Mouse (Mus musculus): ENCODE data around the gene Med12. TPM values are rescaled to one million over a fixed set of nuclear protein-coding genes. Genes with fewer than 3 reads are reported as not detected.
"Not testable (repeated sequence)": the region's sequence is repeated elsewhere in the genome, so short reads cannot be mapped to it uniquely, and the experiment has no call there.

Med12 gene
- polyA plus RNA-seq, 1 experiment from 2014 or later = 26.0 TPM

DNA sequence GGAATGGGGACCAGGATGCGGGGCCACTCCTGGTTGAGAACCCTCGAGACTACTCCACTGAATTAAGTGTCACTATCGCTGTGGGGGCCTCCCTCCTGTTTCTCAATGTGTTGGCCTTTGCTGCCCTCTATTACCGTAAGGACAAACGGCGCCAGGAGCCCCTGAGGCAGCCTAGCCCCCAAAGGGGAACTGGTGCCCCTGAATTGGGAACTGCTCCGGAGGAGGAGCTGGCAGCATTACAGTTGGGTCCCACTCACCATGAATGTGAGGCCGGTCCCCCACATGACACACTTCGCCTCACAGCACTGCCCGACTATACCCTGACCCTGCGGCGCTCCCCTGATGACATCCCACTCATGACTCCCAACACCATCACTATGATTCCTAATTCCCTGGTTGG, 45.9 kb downstream of the Med12 start:
- no peak overlapping the region for H3K27ac ChIP-seq (ENCODE audit: low read length)
- H3K4me3 ChIP-seq (ENCODE audit: low read depth, low read length) = no peak overlapping the region
- no peak overlapping the region for H3K9ac ChIP-seq (ENCODE audit: low read depth, low read length)
- 0 out of 2 replicates have a peak, but pooled peaks cover 5% of the 10 kb centered on the region for H3K36me3 ChIP-seq (ENCODE audit: control insufficient read depth, insufficient read depth, low read length)
- 89% methylated on average over 11 of the region's 12 CpGs for WGBS
- no peaks in the 10 kb centered on the region for H3K4me1 ChIP-seq (ENCODE audit: control insufficient read depth, insufficient read depth, low read length)
- H3K4me2 ChIP-seq (ENCODE audit: low read length) = no peak overlapping the region
- H3K27me3 ChIP-seq (ENCODE audit: control insufficient read depth, insufficient read depth, low read depth, low read length) = no peaks in the 10 kb centered on the region
- no peak for ATAC-seq
- no peaks in the 10 kb centered on the region for H3K9me3 ChIP-seq (replicated peaks; ENCODE audit: control insufficient read depth, low read length, poor library complexity, severe bottlenecking)

DNA sequence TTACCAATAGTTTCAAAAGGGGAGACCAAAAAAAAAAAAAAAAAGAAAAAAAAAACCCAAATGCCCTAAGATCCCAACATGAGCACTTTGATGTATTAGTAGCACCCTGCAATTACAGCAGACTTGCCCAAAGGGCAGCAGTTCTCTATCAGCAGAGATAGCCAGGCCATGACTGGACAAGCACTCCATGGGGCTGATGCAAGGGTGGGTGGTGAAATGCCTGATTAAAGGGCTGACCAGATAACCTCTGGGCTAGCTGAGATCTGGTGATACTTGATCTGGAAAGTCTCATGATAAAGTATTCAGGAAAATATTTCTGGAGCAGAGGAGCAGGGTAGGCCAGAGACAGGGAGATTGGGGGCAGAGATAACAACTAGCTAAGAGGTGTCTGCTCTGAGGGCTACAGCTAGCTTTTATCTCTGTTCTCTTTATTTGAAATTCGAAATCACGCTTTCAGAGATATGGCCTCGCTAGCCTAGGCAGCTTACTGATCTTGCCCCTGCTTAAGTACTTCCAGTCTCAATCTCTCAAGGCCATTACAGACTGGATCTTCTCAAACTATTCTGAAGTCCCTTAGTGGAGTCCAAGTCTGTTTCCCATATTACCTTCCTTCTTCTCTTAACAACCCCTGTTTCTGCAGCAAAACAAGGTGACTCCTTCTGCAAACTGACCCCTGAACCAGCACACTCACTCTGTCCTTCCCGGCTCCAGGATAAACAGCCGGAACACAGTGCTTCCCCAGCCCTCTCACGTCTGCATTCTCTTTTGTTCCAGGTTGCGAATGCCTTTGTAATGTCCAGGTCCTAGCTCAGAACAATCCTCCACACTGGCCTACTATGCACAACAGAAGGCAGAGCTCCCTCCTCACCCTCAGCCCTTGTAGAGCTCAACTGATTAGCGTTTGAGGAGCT, 52.4 kb downstream of the Med12 start:
- Histone ChIP-seq H3K27ac (ENCODE audit: low read length) (no peak overlapping the region), H3K9me3 (replicated peaks; ENCODE audit: control insufficient read depth, low read length, poor library complexity, severe bottlenecking) (no peaks in the 10 kb centered on the region), H3K27me3 (ENCODE audit: control insufficient read depth, insufficient read depth, low read depth, low read length) (no peaks in the 10 kb centered on the region), H3K36me3 (ENCODE audit: control insufficient read depth, insufficient read depth, low read length) (0 out of 2 replicates have a peak, but pooled peaks cover 2% of the 10 kb centered on the region), H3K9ac (ENCODE audit: low read depth, low read length) (no peak overlapping the region), H3K4me3 (ENCODE audit: low read depth, low read length) (no peak overlapping the region), H3K4me2 (ENCODE audit: low read length) (no peak overlapping the region), H3K4me1 (ENCODE audit: control insufficient read depth, insufficient read depth, low read length) (no peaks in the 10 kb centered on the region; the same call in 1 of the 2 replicates)
- no peak for ATAC-seq
- WGBS = 61% methylated on average over 8 of the region's 8 CpGs

DNA sequence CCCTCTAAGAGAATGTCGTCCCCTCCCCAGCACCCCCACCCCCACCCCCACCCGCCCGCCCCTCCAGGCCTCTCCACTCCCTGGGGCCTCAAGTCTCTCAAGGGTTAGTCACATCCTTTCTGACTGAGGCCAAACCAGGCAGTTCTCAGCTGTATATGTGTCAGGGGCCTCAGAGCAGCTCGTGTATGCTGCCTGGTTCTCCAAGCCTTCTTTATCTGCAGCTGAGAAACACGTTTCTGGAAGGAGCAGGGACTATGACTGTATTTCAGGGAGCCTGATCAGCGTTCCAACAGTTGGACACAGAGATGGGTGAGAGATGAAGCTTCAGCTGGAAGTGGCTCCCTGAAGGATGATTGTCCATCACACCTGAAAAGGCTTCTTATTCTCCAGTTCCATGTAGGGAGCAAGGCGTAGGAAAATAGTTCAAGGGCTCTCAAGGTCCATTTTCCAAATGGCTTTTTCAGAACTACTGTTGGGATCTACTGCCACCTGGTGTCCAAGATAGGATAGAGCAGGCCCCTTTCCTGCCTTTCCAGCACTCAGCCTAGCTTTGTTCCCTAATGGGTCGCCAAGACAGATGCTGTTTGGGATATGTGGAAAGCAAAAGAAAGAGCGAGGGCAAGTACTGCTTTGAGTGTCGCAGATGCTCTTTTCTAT, 55.7 kb downstream of the Med12 start:
- no peaks in the 10 kb centered on the region for H3K36me3 ChIP-seq (ENCODE audit: control insufficient read depth, insufficient read depth, low read length)
- H3K4me1 ChIP-seq (ENCODE audit: control insufficient read depth, insufficient read depth, low read length) = no peaks in the 10 kb centered on the region; the same call in none of the 2 replicates
- no peak for ATAC-seq
- WGBS = 20% methylated on average over 7 of the region's 10 CpGs
- H3K4me2 ChIP-seq (ENCODE audit: low read length) = 0 out of 2 replicates have a peak overlapping the region, but pooled peaks have one; percentile 12
- H3K27me3 ChIP-seq (ENCODE audit: control insufficient read depth, insufficient read depth, low read depth, low read length) = no peaks in the 10 kb centered on the region
- H3K27ac ChIP-seq (ENCODE audit: low read length) = peak overlapping the region; percentile 75
- H3K9ac ChIP-seq (ENCODE audit: low read depth, low read length) = no peak overlapping the region
- H3K9me3 ChIP-seq (replicated peaks; ENCODE audit: control insufficient read depth, low read length, poor library complexity, severe bottlenecking) = no peaks in the 10 kb centered on the region
- no peak overlapping the region for H3K4me3 ChIP-seq (ENCODE audit: low read depth, low read length)

DNA sequence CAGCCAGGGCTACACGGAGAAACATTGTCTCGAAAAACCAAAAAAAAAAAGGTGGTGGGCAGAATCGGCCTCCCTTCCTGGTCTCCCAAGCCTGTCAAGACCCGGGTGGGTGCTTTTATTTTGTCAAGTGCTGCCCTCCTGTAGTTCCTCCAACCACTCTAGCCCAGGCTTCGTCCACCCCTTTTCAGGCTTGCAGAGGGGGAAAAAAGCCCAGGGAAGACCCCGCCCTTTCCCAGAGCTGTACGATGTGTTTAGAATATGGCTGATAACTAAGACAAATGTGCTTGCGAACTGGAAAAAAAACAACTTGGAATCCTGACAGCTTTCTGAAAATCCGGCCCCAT, 58.2 kb downstream of the Med12 start:
- peak overlapping the region; percentile 28 for H3K4me3 ChIP-seq (ENCODE audit: low read depth, low read length)
- no peaks in the 10 kb centered on the region for H3K9me3 ChIP-seq (replicated peaks; ENCODE audit: control insufficient read depth, low read length, poor library complexity, severe bottlenecking)
- peak; percentile 36 for ATAC-seq
- 41% methylated on average over 9 of the region's 9 CpGs for WGBS
- no peaks in the 10 kb centered on the region for H3K36me3 ChIP-seq (ENCODE audit: control insufficient read depth, insufficient read depth, low read length)
- peak overlapping the region; percentile 50 for H3K4me2 ChIP-seq (ENCODE audit: low read length)
- peak overlapping the region; percentile 52; the same call in 1 of the 2 replicates for H3K9ac ChIP-seq (ENCODE audit: low read depth, low read length)
- no peaks in the 10 kb centered on the region for H3K27me3 ChIP-seq (ENCODE audit: control insufficient read depth, insufficient read depth, low read depth, low read length)
- H3K27ac ChIP-seq (ENCODE audit: low read length) = peak overlapping the region; percentile 93
- H3K4me1 ChIP-seq (ENCODE audit: control insufficient read depth, insufficient read depth, low read length) = no peaks in the 10 kb centered on the region; the same call in none of the 2 replicates

DNA sequence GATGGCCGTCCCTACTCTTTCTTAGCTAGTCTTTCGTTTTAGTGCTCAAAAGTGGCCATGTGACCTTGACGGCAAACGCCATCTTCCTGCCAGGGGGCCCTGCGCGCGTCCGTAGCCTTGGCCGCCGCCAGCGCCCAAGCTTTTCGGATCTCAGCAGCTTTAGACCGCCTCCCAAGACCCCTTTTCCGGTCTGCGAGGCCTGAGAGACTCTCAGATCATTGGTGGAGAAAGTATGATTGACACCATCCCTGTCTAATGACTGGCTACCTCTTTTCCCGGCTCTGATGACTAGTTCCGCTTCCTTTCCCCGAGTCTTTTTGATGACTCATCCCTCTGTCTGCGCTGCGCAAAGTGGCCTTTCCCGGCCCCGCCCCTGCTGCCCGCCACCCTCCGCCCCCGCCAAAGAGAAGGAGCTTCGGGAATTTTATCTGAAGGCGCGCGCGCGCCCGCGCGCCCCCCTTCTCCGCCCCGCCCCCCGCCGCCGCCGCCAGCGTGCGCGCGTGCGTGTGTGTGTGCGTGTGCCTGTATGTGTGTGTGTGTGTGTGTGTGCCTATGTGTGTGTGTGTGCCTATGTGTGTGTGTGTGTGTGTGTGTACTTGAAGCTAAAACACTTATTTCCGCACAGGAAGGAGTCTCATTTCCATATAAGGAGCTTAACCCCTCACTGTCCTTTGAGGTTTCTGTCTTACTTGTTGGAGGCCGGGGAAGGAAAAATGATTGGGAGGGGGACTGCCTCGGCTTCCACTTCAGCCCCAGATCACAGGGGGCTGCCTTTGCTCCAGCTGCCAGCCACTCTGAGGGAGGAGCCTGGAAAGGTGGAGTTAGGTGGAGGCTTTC, 58.8 kb downstream of the Med12 start:
- Histone ChIP-seq H3K9ac (ENCODE audit: low read depth, low read length) (peak overlapping the region; percentile 63), H3K4me1 (ENCODE audit: control insufficient read depth, insufficient read depth, low read length) (no peaks in the 10 kb centered on the region; the same call in none of the 2 replicates), H3K27me3 (ENCODE audit: control insufficient read depth, insufficient read depth, low read depth, low read length) (no peaks in the 10 kb centered on the region), H3K9me3 (replicated peaks; ENCODE audit: control insufficient read depth, low read length, poor library complexity, severe bottlenecking) (no peaks in the 10 kb centered on the region), H3K36me3 (ENCODE audit: control insufficient read depth, insufficient read depth, low read length) (no peaks in the 10 kb centered on the region), H3K4me2 (ENCODE audit: low read length) (peak overlapping the region; percentile 54), H3K4me3 (ENCODE audit: low read depth, low read length) (peak overlapping the region; percentile 33), H3K27ac (ENCODE audit: low read length) (peak overlapping the region; percentile 93)
- WGBS = 17% methylated on average over 23 of the region's 49 CpGs
- ATAC-seq = peak; percentile 96

DNA sequence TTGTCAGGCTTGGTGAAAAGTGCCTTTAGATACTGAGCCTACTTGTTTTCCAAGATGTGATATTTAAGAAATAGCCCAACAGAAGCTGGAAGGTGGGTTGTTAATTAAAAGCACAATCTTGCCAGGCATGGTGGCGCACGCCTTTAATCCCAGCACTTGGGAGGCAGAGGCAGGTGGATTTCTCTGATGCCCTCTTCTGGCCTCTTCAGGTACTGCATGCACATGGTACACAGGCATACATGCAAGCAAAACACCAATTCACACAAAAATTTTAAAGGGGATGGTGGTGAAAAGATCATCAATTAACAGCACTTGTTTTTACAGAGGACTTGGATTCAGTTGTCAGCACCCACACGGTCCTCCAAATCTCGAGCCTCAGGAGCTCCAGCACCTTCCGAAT, 60.8 kb downstream of the Med12 start:
- Histone ChIP-seq H3K27me3 (ENCODE audit: control insufficient read depth, insufficient read depth, low read depth, low read length) (no peaks in the 10 kb centered on the region), H3K36me3 (ENCODE audit: control insufficient read depth, insufficient read depth, low read length) (no peaks in the 10 kb centered on the region), H3K9ac (ENCODE audit: low read depth, low read length) (no peak overlapping the region), H3K4me3 (ENCODE audit: low read depth, low read length) (no peak overlapping the region), H3K4me1 (ENCODE audit: control insufficient read depth, insufficient read depth, low read length) (no peaks in the 10 kb centered on the region; the same call in 1 of the 2 replicates), H3K27ac (ENCODE audit: low read length) (no peak overlapping the region), H3K9me3 (replicated peaks; ENCODE audit: control insufficient read depth, low read length, poor library complexity, severe bottlenecking) (no peaks in the 10 kb centered on the region), H3K4me2 (ENCODE audit: low read length) (no peak overlapping the region)
- 86% methylated on average over 5 of the region's 5 CpGs for WGBS
- ATAC-seq = no peak

DNA sequence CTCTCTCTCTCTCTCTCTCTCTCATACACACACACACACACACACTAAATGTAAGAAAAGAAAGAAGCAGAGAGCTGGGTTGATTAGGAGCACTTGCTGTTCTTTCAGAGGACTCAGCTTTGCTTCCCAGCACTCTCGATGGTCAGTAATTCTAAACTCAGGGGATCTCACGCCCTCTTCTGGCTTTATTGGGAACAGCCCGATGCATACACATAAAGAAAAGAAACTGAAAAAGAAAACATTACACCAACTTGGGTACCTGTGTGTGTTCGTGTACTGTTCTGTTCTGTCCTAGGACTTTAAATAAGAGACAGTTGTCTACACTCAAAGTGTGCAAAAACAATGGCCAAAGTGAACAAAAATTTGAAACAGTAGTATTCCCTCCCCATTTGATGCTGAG, 64.8 kb downstream of the Med12 start:
- WGBS = 50% methylated on average over 4 of the region's 4 CpGs

DNA sequence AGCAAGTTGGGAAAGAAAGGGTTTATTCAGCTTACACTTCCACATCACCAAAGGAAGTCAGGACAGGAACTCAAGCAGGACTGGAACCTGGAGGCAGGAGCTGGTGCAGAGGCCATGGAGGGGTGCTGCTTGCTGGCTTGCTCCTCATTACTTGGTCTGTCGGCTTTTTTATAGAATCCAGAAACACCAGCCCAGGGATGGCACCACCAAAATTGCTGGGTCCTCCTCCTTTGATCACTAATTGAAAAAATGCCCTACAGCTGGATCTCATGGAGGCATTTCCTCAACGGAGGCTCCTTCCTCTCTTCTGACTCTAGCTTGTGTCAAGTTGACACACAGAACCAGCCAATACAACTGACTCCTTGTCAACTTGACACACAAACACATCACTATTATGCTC, 69.0 kb downstream of the Med12 start:
- not testable (repeated sequence) for ATAC-seq; H3K27ac ChIP-seq (ENCODE audit: low read length); H3K36me3 ChIP-seq (ENCODE audit: control insufficient read depth, insufficient read depth, low read length); H3K9me3 ChIP-seq (replicated peaks; ENCODE audit: control insufficient read depth, low read length, poor library complexity, severe bottlenecking); H3K27me3 ChIP-seq (ENCODE audit: control insufficient read depth, insufficient read depth, low read depth, low read length); H3K4me3 ChIP-seq (ENCODE audit: low read depth, low read length); H3K4me2 ChIP-seq (ENCODE audit: low read length); H3K9ac ChIP-seq (ENCODE audit: low read depth, low read length); H3K4me1 ChIP-seq (ENCODE audit: control insufficient read depth, insufficient read depth, low read length)
- WGBS = 66% methylated on average over 2 of the region's 2 CpGs

More for the DNA sequence above, 64.8 kb downstream of the Med12 start:
- H3K27ac ChIP-seq (ENCODE audit: low read length) = no peak overlapping the region
- no peak overlapping the region for H3K4me2 ChIP-seq (ENCODE audit: low read length)
- H3K4me3 ChIP-seq (ENCODE audit: low read depth, low read length) = no peak overlapping the region
- H3K36me3 ChIP-seq (ENCODE audit: control insufficient read depth, insufficient read depth, low read length) = no peaks in the 10 kb centered on the region
- H3K4me1 ChIP-seq (ENCODE audit: control insufficient read depth, insufficient read depth, low read length) = no peaks in the 10 kb centered on the region; the same call in 1 of the 2 replicates
- H3K27me3 ChIP-seq (ENCODE audit: control insufficient read depth, insufficient read depth, low read depth, low read length) = no peaks in the 10 kb centered on the region
- ATAC-seq = no peak
- H3K9ac ChIP-seq (ENCODE audit: low read depth, low read length) = no peak overlapping the region
- H3K9me3 ChIP-seq (replicated peaks; ENCODE audit: control insufficient read depth, low read length, poor library complexity, severe bottlenecking) = no peaks in the 10 kb centered on the region
